Mouse (Mus musculus): ENCODE measurements around the gene Dbil5. TPM values are rescaled to one million over a fixed set of nuclear protein-coding genes. Genes with fewer than 3 reads are reported as not detected.

Gene Dbil5
- polyA plus RNA-seq, 1 experiment = not detected

- WGBS = 86% methylated on average over 5 of the region's 5 CpGs
- Histone ChIP-seq H3K4me3 (replicated peaks; ENCODE audit: control insufficient read depth, low read depth, low read length) (no peak overlapping the region), H3K27ac (ENCODE audit: control insufficient read depth, insufficient read depth, low read depth, low read length, poor library complexity) (no peak overlapping the region), H3K4me1 (ENCODE audit: control insufficient read depth, insufficient read depth, low read length) (no peaks in the 10 kb centered on the region)
- TF ChIP-seq POLR2A (IDR thresholded peaks at IDR 0.05; ENCODE audit: borderline replicate concordance, control insufficient read depth, low read depth, low read length) = no peak
- no peak for TF ChIP-seq CTCF (IDR thresholded peaks at IDR 0.05; ENCODE audit: control insufficient read depth, insufficient read depth, low read length)
Measured at GRCm38 (mm10) chr11:76216049-76216540, 1.3 kb upstream of the Dbil5 start.

GRCm38 (mm10) chr11:76216681-76217389 lies 573 bp upstream of the Dbil5 start:
- Histone ChIP-seq H3K4me3 (replicated peaks; ENCODE audit: control insufficient read depth, low read depth, low read length) (peak overlapping the region; percentile 84), H3K4me1 (ENCODE audit: control insufficient read depth, insufficient read depth, low read length) (no peaks in the 10 kb centered on the region), H3K27ac (ENCODE audit: control insufficient read depth, insufficient read depth, low read depth, low read length, poor library complexity) (peak overlapping the region; percentile 53)
- WGBS = 1% methylated on average over 33 of the region's 33 CpGs
- TF ChIP-seq POLR2A (IDR thresholded peaks at IDR 0.05; ENCODE audit: borderline replicate concordance, control insufficient read depth, low read depth, low read length) (no peak), CTCF (IDR thresholded peaks at IDR 0.05; ENCODE audit: control insufficient read depth, insufficient read depth, low read length) (no peak)

- Histone ChIP-seq H3K27ac (ENCODE audit: control insufficient read depth, insufficient read depth, low read depth, low read length, poor library complexity) (no peak overlapping the region), H3K4me3 (replicated peaks; ENCODE audit: control insufficient read depth, low read depth, low read length) (no peak overlapping the region), H3K4me1 (ENCODE audit: control insufficient read depth, insufficient read depth, low read length) (no peaks in the 10 kb centered on the region)
- 86% methylated on average over 5 of the region's 5 CpGs for WGBS
- TF ChIP-seq POLR2A (IDR thresholded peaks at IDR 0.05; ENCODE audit: borderline replicate concordance, control insufficient read depth, low read depth, low read length) (no peak), CTCF (IDR thresholded peaks at IDR 0.05; ENCODE audit: control insufficient read depth, insufficient read depth, low read length) (no peak)
Measured at GRCm38 (mm10) chr11:76224631-76225030, 7.2 kb downstream of the Dbil5 start.

- Histone ChIP-seq H3K4me1 (ENCODE audit: control insufficient read depth, insufficient read depth, low read length) (no peaks in the 10 kb centered on the region), H3K4me3 (replicated peaks; ENCODE audit: control insufficient read depth, low read depth, low read length) (no peak overlapping the region), H3K27ac (ENCODE audit: control insufficient read depth, insufficient read depth, low read depth, low read length, poor library complexity) (no peak overlapping the region)
- TF ChIP-seq CTCF (IDR thresholded peaks at IDR 0.05; ENCODE audit: control insufficient read depth, insufficient read depth, low read length) (no peak), POLR2A (IDR thresholded peaks at IDR 0.05; ENCODE audit: borderline replicate concordance, control insufficient read depth, low read depth, low read length) (no peak)
Measured at GRCm38 (mm10) chr11:76225051-76225450, 7.6 kb downstream of the Dbil5 start.

- 83% methylated on average over 3 of the region's 3 CpGs for WGBS
- TF ChIP-seq POLR2A (IDR thresholded peaks at IDR 0.05; ENCODE audit: borderline replicate concordance, control insufficient read depth, low read depth, low read length) (no peak), CTCF (IDR thresholded peaks at IDR 0.05; ENCODE audit: control insufficient read depth, insufficient read depth, low read length) (no peak)
- Histone ChIP-seq H3K27ac (ENCODE audit: control insufficient read depth, insufficient read depth, low read depth, low read length, poor library complexity) (no peak overlapping the region), H3K4me3 (replicated peaks; ENCODE audit: control insufficient read depth, low read depth, low read length) (no peak overlapping the region), H3K4me1 (ENCODE audit: control insufficient read depth, insufficient read depth, low read length) (no peaks in the 10 kb centered on the region)
Measured at GRCm38 (mm10) chr11:76236136-76236535, 18.7 kb downstream of the Dbil5 start.

- no peak overlapping the region for H3K4me3 ChIP-seq (replicated peaks; ENCODE audit: control insufficient read depth, low read depth, low read length)
- 89% methylated on average over 2 of the region's 2 CpGs for WGBS
- H3K4me1 ChIP-seq (ENCODE audit: control insufficient read depth, insufficient read depth, low read length) = no peaks in the 10 kb centered on the region; the same call in 1 of the 2 replicates
- H3K27ac ChIP-seq (ENCODE audit: control insufficient read depth, insufficient read depth, low read depth, low read length, poor library complexity) = no peak overlapping the region
- TF ChIP-seq POLR2A (IDR thresholded peaks at IDR 0.05; ENCODE audit: borderline replicate concordance, control insufficient read depth, low read depth, low read length) (no peak), CTCF (IDR thresholded peaks at IDR 0.05; ENCODE audit: control insufficient read depth, insufficient read depth, low read length) (no peak)
Measured at GRCm38 (mm10) chr11:76239750-76240149, 22.3 kb downstream of the Dbil5 start.

GRCm38 (mm10) chr11:76242901-76243810 lies 25.7 kb downstream of the Dbil5 start, which contains the start of the genes Mrm3 and Glod4:
Mrm3 (plus strand) TSS chr11:76243715.
Glod4 (minus strand) TSS chr11:76243725.
- WGBS = under 1% methylated on average over 61 of the region's 61 CpGs
- Histone ChIP-seq H3K27ac (ENCODE audit: control insufficient read depth, insufficient read depth, low read depth, low read length, poor library complexity) (no peak within 1 kb of the TSS; the same call in 1 of the 2 replicates), H3K4me3 (replicated peaks; ENCODE audit: control insufficient read depth, low read depth, low read length) (peak within 1 kb of the TSS; percentile 83), H3K4me1 (ENCODE audit: control insufficient read depth, insufficient read depth, low read length) (no peaks in the 10 kb centered on the region; the same call in 1 of the 2 replicates)
- TF ChIP-seq CTCF (IDR thresholded peaks at IDR 0.05; ENCODE audit: control insufficient read depth, insufficient read depth, low read length) = no peak
- peak; percentile 78; the same call in 1 of the 2 replicates for TF ChIP-seq POLR2A (IDR thresholded peaks at IDR 0.05; ENCODE audit: borderline replicate concordance, control insufficient read depth, low read depth, low read length)

Measured in bone marrow, adult 2 months (tissue).